Mouse (Mus musculus): Measurements from ENCODE around the gene Gm13271. TPM values are rescaled to one million over a fixed set of nuclear protein-coding genes. Genes with fewer than 3 reads are reported as not detected.
"Not testable (repeated sequence)": the region's sequence is repeated elsewhere in the genome, so short reads cannot be mapped to it uniquely, and the experiment has no call there.

Gene Gm13271
- polyA plus RNA-seq, 1 experiment from 2014 or later: not detected

- H3K27ac ChIP-seq (ENCODE audit: low read length): 0 out of 2 replicates have a peak overlapping the region, but pooled peaks have one; percentile 56
- H3K4me2 ChIP-seq (replicated peaks; ENCODE audit: low read depth, low read length): peak overlapping the region; percentile 42
These were observed 27.7 kb downstream of the Gm13271 start for GRCm38 (mm10) chr4:88782335-88782734.

GRCm38 (mm10) chr4:88785409-88785808 is 30.7 kb downstream of the Gm13271 start, which contains the start of gene Gm13276:
Gene Gm13276 (plus strand): TSS chr4:88785709.
- not testable (repeated sequence) for H3K4me1 ChIP-seq (ENCODE audit: insufficient read depth, low read length); H3K4me2 ChIP-seq (replicated peaks; ENCODE audit: low read depth, low read length); ATAC-seq (ENCODE audit: low FRiP score, low TSS enrichment); H3K4me3 ChIP-seq (ENCODE audit: low read length); H3K36me3 ChIP-seq (ENCODE audit: insufficient read depth, low read length); H3K27ac ChIP-seq (ENCODE audit: low read length); H3K9ac ChIP-seq (replicated peaks; ENCODE audit: low read length); H3K9me3 ChIP-seq (ENCODE audit: low read length); H3K27me3 ChIP-seq (ENCODE audit: insufficient read depth, low read length)
- no CpG with 5 or more reads among the region's 27 CpGs for WGBS

More at GRCm38 (mm10) chr4:88782335-88782734, 27.7 kb downstream of the Gm13271 start:
- ATAC-seq (ENCODE audit: low FRiP score, low TSS enrichment); H3K9me3 ChIP-seq (ENCODE audit: low read length); H3K9ac ChIP-seq (replicated peaks; ENCODE audit: low read length); H3K36me3 ChIP-seq (ENCODE audit: insufficient read depth, low read length); H3K27me3 ChIP-seq (ENCODE audit: insufficient read depth, low read length); H3K4me1 ChIP-seq (ENCODE audit: insufficient read depth, low read length): not testable (repeated sequence)
- 0% methylated on average over 1 of the region's 31 CpGs for WGBS
- H3K4me3 ChIP-seq (ENCODE audit: low read length): peak overlapping the region; percentile 22; the same call in 1 of the 2 replicates

GRCm38 (mm10) chr4:88788402-88788801 is 33.7 kb downstream of the Gm13271 start, which contains the start of gene Gm13277:
Gene Gm13277 (plus strand): TSS chr4:88788632.
- WGBS: 0% methylated on average over 2 of the region's 28 CpGs
- H3K9me3 ChIP-seq (ENCODE audit: low read length); H3K27ac ChIP-seq (ENCODE audit: low read length); H3K4me1 ChIP-seq (ENCODE audit: insufficient read depth, low read length); H3K9ac ChIP-seq (replicated peaks; ENCODE audit: low read length); H3K36me3 ChIP-seq (ENCODE audit: insufficient read depth, low read length); ATAC-seq (ENCODE audit: low FRiP score, low TSS enrichment); H3K4me2 ChIP-seq (replicated peaks; ENCODE audit: low read depth, low read length); H3K4me3 ChIP-seq (ENCODE audit: low read length); H3K27me3 ChIP-seq (ENCODE audit: insufficient read depth, low read length): not testable (repeated sequence)

GRCm38 (mm10) chr4:88791250-88791649 is 36.6 kb downstream of the Gm13271 start, which contains the start of gene Gm13278:
Gene Gm13278 (plus strand): TSS chr4:88791550.
- no CpG with 5 or more reads among the region's 28 CpGs for WGBS
- H3K4me3 ChIP-seq (ENCODE audit: low read length); ATAC-seq (ENCODE audit: low FRiP score, low TSS enrichment): not testable (repeated sequence)

GRCm38 (mm10) chr4:88793936-88794675 is 39.4 kb downstream of the Gm13271 start, which contains the start of gene Gm13275:
Gene Gm13275 (plus strand): TSS chr4:88794487.
- H3K4me1 ChIP-seq (ENCODE audit: insufficient read depth, low read length); H3K27me3 ChIP-seq (ENCODE audit: insufficient read depth, low read length); H3K4me3 ChIP-seq (ENCODE audit: low read length); H3K4me2 ChIP-seq (replicated peaks; ENCODE audit: low read depth, low read length); H3K9me3 ChIP-seq (ENCODE audit: low read length); H3K9ac ChIP-seq (replicated peaks; ENCODE audit: low read length); ATAC-seq (ENCODE audit: low FRiP score, low TSS enrichment); H3K36me3 ChIP-seq (ENCODE audit: insufficient read depth, low read length); H3K27ac ChIP-seq (ENCODE audit: low read length): not testable (repeated sequence)
- 0% methylated on average over 10 of the region's 52 CpGs for WGBS

More at GRCm38 (mm10) chr4:88791250-88791649, 36.6 kb downstream of the Gm13271 start, which contains the start of gene Gm13278:
- not testable (repeated sequence) for H3K27ac ChIP-seq (ENCODE audit: low read length); H3K9ac ChIP-seq (replicated peaks; ENCODE audit: low read length); H3K27me3 ChIP-seq (ENCODE audit: insufficient read depth, low read length); H3K36me3 ChIP-seq (ENCODE audit: insufficient read depth, low read length); H3K9me3 ChIP-seq (ENCODE audit: low read length); H3K4me2 ChIP-seq (replicated peaks; ENCODE audit: low read depth, low read length); H3K4me1 ChIP-seq (ENCODE audit: insufficient read depth, low read length)

GRCm38 (mm10) chr4:88797097-88797496 is 42.4 kb downstream of the Gm13271 start, which contains the start of gene Gm13279:
Gene Gm13279 (plus strand): TSS chr4:88797397.
- no CpG with 5 or more reads among the region's 28 CpGs for WGBS
- H3K36me3 ChIP-seq (ENCODE audit: insufficient read depth, low read length); H3K4me1 ChIP-seq (ENCODE audit: insufficient read depth, low read length); ATAC-seq (ENCODE audit: low FRiP score, low TSS enrichment); H3K4me3 ChIP-seq (ENCODE audit: low read length); H3K27ac ChIP-seq (ENCODE audit: low read length); H3K9me3 ChIP-seq (ENCODE audit: low read length); H3K9ac ChIP-seq (replicated peaks; ENCODE audit: low read length); H3K4me2 ChIP-seq (replicated peaks; ENCODE audit: low read depth, low read length); H3K27me3 ChIP-seq (ENCODE audit: insufficient read depth, low read length): not testable (repeated sequence)

GRCm38 (mm10) chr4:88799365-88799764 is 44.7 kb downstream of the Gm13271 start, which contains the start of gene Gm13285:
Gene Gm13285 (plus strand): TSS chr4:88799665.
- ATAC-seq (ENCODE audit: low FRiP score, low TSS enrichment); H3K9ac ChIP-seq (replicated peaks; ENCODE audit: low read length); H3K4me3 ChIP-seq (ENCODE audit: low read length); H3K27me3 ChIP-seq (ENCODE audit: insufficient read depth, low read length); H3K4me2 ChIP-seq (replicated peaks; ENCODE audit: low read depth, low read length); H3K4me1 ChIP-seq (ENCODE audit: insufficient read depth, low read length); H3K36me3 ChIP-seq (ENCODE audit: insufficient read depth, low read length); H3K9me3 ChIP-seq (ENCODE audit: low read length); H3K27ac ChIP-seq (ENCODE audit: low read length): not testable (repeated sequence)
- no CpG with 5 or more reads among the region's 7 CpGs for WGBS

- not testable (repeated sequence) for H3K4me1 ChIP-seq (ENCODE audit: insufficient read depth, low read length); ATAC-seq (ENCODE audit: low FRiP score, low TSS enrichment); H3K9me3 ChIP-seq (ENCODE audit: low read length); H3K4me3 ChIP-seq (ENCODE audit: low read length); H3K36me3 ChIP-seq (ENCODE audit: insufficient read depth, low read length); H3K9ac ChIP-seq (replicated peaks; ENCODE audit: low read length); H3K4me2 ChIP-seq (replicated peaks; ENCODE audit: low read depth, low read length); H3K27ac ChIP-seq (ENCODE audit: low read length); H3K27me3 ChIP-seq (ENCODE audit: insufficient read depth, low read length)
- WGBS: no CpG with 5 or more reads among the region's 29 CpGs
These were observed 48.3 kb downstream of the Gm13271 start, which contains the start of gene Gm13287 for GRCm38 (mm10) chr4:88802954-88803353. Gene Gm13287 (plus strand): TSS chr4:88803254.

Measured in kidney, embryonic 16.5 days (tissue).